Mouse (Mus musculus) retina, adult 2 months (tissue): ENCODE data around the gene Strip1.
"Not testable (repeated sequence)": the region's sequence is repeated elsewhere in the genome, so short reads cannot be mapped to it uniquely, and the experiment has no call there.

ENCODE experiments used
- DNase-seq: peaks from one replicate; pipeline ENCODE4 v3.0.0-alpha.2; 2012; ENCODE audit warnings: low read depth, low spot score

Gene Strip1

GRCm38 (mm10) chr3:107631523-107631958 lies at the start of gene Strip1:
TSS of gene Strip1 (minus strand) at chr3:107631694.
- peak; percentile 86 for DNase-seq

- peak; percentile 65 for DNase-seq
Observed at GRCm38 (mm10) chr3:107680790-107681576, 49.5 kb upstream of the Strip1 start.

GRCm38 (mm10) chr3:107671509-107671908 lies 40.0 kb upstream of the Strip1 start:
- no peak for DNase-seq

- no peak for DNase-seq
Observed at GRCm38 (mm10) chr3:107670500-107670899, 39.0 kb upstream of the Strip1 start.

- no peak for DNase-seq
Observed at GRCm38 (mm10) chr3:107668786-107669185, 37.3 kb upstream of the Strip1 start.

- no peak for DNase-seq
Observed at GRCm38 (mm10) chr3:107667426-107667825, 35.9 kb upstream of the Strip1 start.

GRCm38 (mm10) chr3:107664641-107665040 lies 33.1 kb upstream of the Strip1 start:
- DNase-seq: no peak

GRCm38 (mm10) chr3:107659000-107659399 lies 27.5 kb upstream of the Strip1 start:
- DNase-seq: no peak

GRCm38 (mm10) chr3:107656888-107657287 lies 25.4 kb upstream of the Strip1 start:
- DNase-seq: no peak

GRCm38 (mm10) chr3:107656151-107656550 lies 24.7 kb upstream of the Strip1 start:
- DNase-seq: no peak

GRCm38 (mm10) chr3:107655491-107655890 lies 24.0 kb upstream of the Strip1 start:
- DNase-seq: no peak

GRCm38 (mm10) chr3:107654861-107655260 lies 23.4 kb upstream of the Strip1 start:
- no peak for DNase-seq

GRCm38 (mm10) chr3:107652968-107653367 lies 21.5 kb upstream of the Strip1 start:
- no peak for DNase-seq

- DNase-seq: not testable (repeated sequence)
Observed at GRCm38 (mm10) chr3:107650276-107650675, 18.8 kb upstream of the Strip1 start.

GRCm38 (mm10) chr3:107646947-107647346 lies 15.5 kb upstream of the Strip1 start:
- no peak for DNase-seq

- no peak for DNase-seq
Observed at GRCm38 (mm10) chr3:107637606-107638172, 6.2 kb upstream of the Strip1 start.

GRCm38 (mm10) chr3:107636236-107636635 lies 4.7 kb upstream of the Strip1 start:
- DNase-seq: no peak

GRCm38 (mm10) chr3:107635836-107636235 lies 4.3 kb upstream of the Strip1 start:
- DNase-seq: no peak

GRCm38 (mm10) chr3:107633906-107634305 lies 2.4 kb upstream of the Strip1 start:
- no peak for DNase-seq

GRCm38 (mm10) chr3:107632786-107633185 lies 1.3 kb upstream of the Strip1 start:
- no peak for DNase-seq

- DNase-seq: no peak
Observed at GRCm38 (mm10) chr3:107630682-107631522, 592 bp downstream of the Strip1 start, which contains the start of gene Gm10961. TSS of gene Gm10961 (plus strand) at chr3:107631322.

GRCm38 (mm10) chr3:107629411-107629810 lies 2.1 kb downstream of the Strip1 start:
- DNase-seq: no peak
